Mouse (Mus musculus) thymus, adult 2 months (tissue): ENCODE measurements around the gene Cox6a1. TPM values are rescaled to one million over a fixed set of nuclear protein-coding genes. Genes with fewer than 3 reads are reported as not detected.
"Not testable (repeated sequence)": the region's sequence is repeated elsewhere in the genome, so short reads cannot be mapped to it uniquely, and the experiment has no call there.

Experiments used
- DNase-seq: peaks from one replicate; pipeline ENCODE4 v3.0.0; 2021
- H3K27ac ChIP-seq: fragments of 200-500 bp; 2 replicates; pipeline ENCODE4 v1.5.1; 2012; ENCODE audit warnings: low read length, control low read depth; ENCODE audit not compliant: control insufficient read depth, insufficient read depth
- H3K27me3 ChIP-seq: fragments of 200-500 bp; 2 replicates; pipeline ENCODE4 v1.6.1; 2012; ENCODE audit warnings: mild to moderate bottlenecking, low read length, moderate library complexity, mixed read lengths; ENCODE audit not compliant: control insufficient read depth, insufficient read depth
- H3K36me3 ChIP-seq: fragments of 200-500 bp; 2 replicates; pipeline ENCODE4 v1.6.1; 2012; ENCODE audit warnings: mild to moderate bottlenecking, low read length, moderate library complexity; ENCODE audit not compliant: control insufficient read depth, insufficient read depth
- H3K4me1 ChIP-seq: fragments of 200-500 bp; replicated peaks from 2 replicates; pipeline ENCODE4 v1.6.1; 2012; ENCODE audit warnings: low read length; ENCODE audit not compliant: control insufficient read depth, insufficient read depth
- H3K4me3 ChIP-seq: fragments of 200-500 bp; 2 replicates; pipeline ENCODE4 v1.5.1; 2012; ENCODE audit warnings: mild to moderate bottlenecking, low read length, control low read depth, moderate library complexity; ENCODE audit not compliant: control insufficient read depth, insufficient read depth
- CTCF ChIP-seq: fragments of 200-500 bp; IDR thresholded peaks from 2 replicates; pipeline ENCODE4 v1.5.1; 2012; ENCODE audit warnings: mild to moderate bottlenecking, control low read depth, low read length, moderate library complexity, borderline replicate concordance; ENCODE audit not compliant: control insufficient read depth, poor library complexity, insufficient read depth; ENCODE audit errors: extremely low read depth
- POLR2A ChIP-seq: fragments of 200-500 bp; IDR thresholded peaks from 2 replicates; pipeline ENCODE4 v1.6.1; 2012; ENCODE audit warnings: mild to moderate bottlenecking, low read length, control low read depth, moderate library complexity; ENCODE audit not compliant: control insufficient read depth, poor library complexity, insufficient read depth; ENCODE audit errors: extremely low read depth
- WGBS: fragments of 180-500 bp; shearing (Covaris S2); methylation state at CpG from one replicate; pipeline ENCODE4 v1.1.7; 2018; 5-methylcytosine and 5-hydroxymethylcytosine counted together
- polyA plus RNA-seq: library from polyadenylated mRNA; depleted of rRNA; stranded (reverse); fragments of >200 nt; gene quantifications from 2 replicates; pipeline ENCODE4 v1.2.3, GENCODE M21; 2012; rRNA removed

The Cox6a1 gene
- polyA plus RNA-seq, 1 experiment, result 2,976 TPM

- DNase-seq, result no peak
- 86% methylated on average over 4 of the region's 4 CpGs for WGBS
- Histone ChIP-seq H3K4me3 (no peak overlapping the region), H3K27ac (no peak overlapping the region), H3K36me3 (no peaks in the 10 kb centered on the region), H3K4me1 (peaks cover 6% of the 10 kb centered on the region), H3K27me3 (no peaks in the 10 kb centered on the region)
- TF ChIP-seq POLR2A (no peak), CTCF (no peak)
Observed at GRCm38 (mm10) chr5:115312354-115312753, 36.4 kb downstream of the Cox6a1 start.

- not testable (repeated sequence) for DNase-seq, H3K4me3 ChIP-seq, H3K27ac ChIP-seq, H3K27me3 ChIP-seq
- peaks cover 13% of the 10 kb centered on the region for H3K36me3 ChIP-seq
- H3K4me1 ChIP-seq, result peaks cover 14% of the 10 kb centered on the region
- WGBS, result 91% methylated on average over 7 of the region's 7 CpGs
Observed at GRCm38 (mm10) chr5:115302190-115302589, 46.6 kb downstream of the Cox6a1 start.

DNA sequence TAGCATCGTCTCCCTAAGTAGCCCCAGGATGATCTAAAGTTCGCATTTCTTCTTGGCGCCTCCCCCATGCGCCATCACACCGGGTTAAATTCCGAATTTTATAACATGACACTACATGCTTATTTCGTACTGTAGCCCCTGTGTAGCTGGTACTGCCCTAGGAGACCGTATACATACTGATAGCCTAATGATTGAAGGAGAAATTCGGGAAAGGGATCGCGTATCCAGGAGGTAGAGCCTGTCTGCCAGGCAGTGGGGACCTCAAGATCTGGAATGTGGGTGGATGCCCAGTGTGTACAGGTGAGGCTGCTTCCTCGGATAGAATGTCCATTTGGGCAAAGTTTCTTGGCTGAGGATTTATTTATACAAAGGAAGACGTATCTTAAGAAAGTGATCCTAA lies 47.2 kb downstream of the Cox6a1 start:
- no peak for TF ChIP-seq POLR2A
- no peak for TF ChIP-seq CTCF
- 35% methylated on average over 13 of the region's 13 CpGs for WGBS
- peaks cover 14% of the 10 kb centered on the region for H3K4me1 ChIP-seq
- no peak for DNase-seq
- H3K27me3 ChIP-seq, result no peaks in the 10 kb centered on the region
- peaks cover 13% of the 10 kb centered on the region for H3K36me3 ChIP-seq
- H3K27ac ChIP-seq, result peak overlapping the region; percentile 2; the same call in 1 of the 2 replicates
- H3K4me3 ChIP-seq, result peak overlapping the region; percentile 58

- H3K4me3 ChIP-seq, result peak within 1 kb of the TSS; percentile 69
- peaks cover 14% of the 10 kb centered on the region for H3K4me1 ChIP-seq
- under 1% methylated on average over 65 of the region's 66 CpGs for WGBS
- H3K27me3 ChIP-seq, result no peaks in the 10 kb centered on the region
- TF ChIP-seq CTCF (peak; percentile 52; the same call in 1 of the 2 replicates), POLR2A (peak; percentile 89)
- H3K27ac ChIP-seq, result peak within 1 kb of the TSS; percentile 62
- peak; percentile 99 for DNase-seq
- H3K36me3 ChIP-seq, result peaks cover 20% of the 10 kb centered on the region
Observed at GRCm38 (mm10) chr5:115300792-115301614, 47.8 kb downstream of the Cox6a1 start, which contains the start of gene Dynll1. Gene Dynll1 (minus strand): TSS chr5:115300999.

DNA sequence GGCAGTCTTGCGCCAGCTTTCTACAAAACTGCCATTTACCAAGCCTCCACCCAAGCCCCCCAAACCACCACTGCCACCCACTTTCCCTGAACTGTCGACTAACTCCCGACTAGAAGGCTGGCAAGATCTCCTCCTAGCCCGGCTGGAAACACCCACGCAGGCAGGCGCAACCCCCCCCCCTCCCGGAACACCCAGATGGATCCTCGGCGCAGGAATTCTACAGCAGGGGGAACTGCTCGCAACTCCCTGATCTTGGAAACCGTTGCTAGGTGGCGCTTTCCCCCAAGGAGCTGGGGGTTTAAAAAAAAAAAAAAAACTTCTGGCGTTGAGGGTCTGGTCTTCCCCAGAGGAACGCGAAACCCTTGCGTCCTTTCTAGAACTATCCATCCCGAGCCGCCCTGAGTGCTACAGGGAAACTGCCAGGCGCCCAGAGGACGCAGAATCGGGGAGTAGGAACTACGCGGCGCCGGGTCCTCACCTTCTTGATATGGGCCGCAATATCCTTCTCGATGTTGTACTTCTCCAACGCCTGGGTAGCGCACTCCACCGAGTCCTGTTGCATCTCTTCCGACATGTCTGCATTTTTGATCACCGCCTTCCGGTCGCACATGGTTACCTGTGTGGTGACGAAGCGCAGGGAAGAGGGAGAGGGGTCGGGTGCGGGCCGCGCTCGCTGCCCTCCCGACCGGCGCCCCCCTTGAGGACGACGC lies 48.6 kb downstream of the Cox6a1 start:
- DNase-seq, result peak; percentile 16
- Histone ChIP-seq H3K27me3 (no peaks in the 10 kb centered on the region), H3K27ac (peak overlapping the region; percentile 62), H3K4me1 (peaks cover 14% of the 10 kb centered on the region), H3K4me3 (peak overlapping the region; percentile 69), H3K36me3 (peaks cover 23% of the 10 kb centered on the region)
- WGBS, result under 1% methylated on average over 46 of the region's 46 CpGs
- TF ChIP-seq CTCF, result no peak
- no peak for TF ChIP-seq POLR2A

- Histone ChIP-seq H3K4me3 (no peak overlapping the region), H3K27ac (no peak overlapping the region), H3K36me3 (peaks cover 23% of the 10 kb centered on the region), H3K4me1 (peaks cover 10% of the 10 kb centered on the region), H3K27me3 (no peaks in the 10 kb centered on the region)
- 94% methylated on average over 10 of the region's 10 CpGs for WGBS
- no peak for TF ChIP-seq POLR2A
- no peak for TF ChIP-seq CTCF
- no peak for DNase-seq
Observed at GRCm38 (mm10) chr5:115296347-115296746, 52.4 kb downstream of the Cox6a1 start.

Other genes with a start within 250 kb of the Cox6a1 start
- gene Acads, start 229.6 kb downstream of the Cox6a1 start, polyA plus RNA-seq, result 99.6 and 101 TPM in 2 replicates
- gene Unc119b, start 214.0 kb downstream of the Cox6a1 start, polyA plus RNA-seq, result 67.3 and 68.6 TPM in 2 replicates
- gene Mlec, start 190.8 kb downstream of the Cox6a1 start, polyA plus RNA-seq, result 95.0 and 98.5 TPM in 2 replicates
- gene Cabp1, start 154.6 kb downstream of the Cox6a1 start, polyA plus RNA-seq, result 0.50 and 0.58 TPM in 2 replicates
- gene Pop5, start 113.1 kb downstream of the Cox6a1 start, polyA plus RNA-seq, result 166 and 189 TPM in 2 replicates
- 178 and 224 TPM in 2 replicates for gene Rnf10, start 76.1 kb downstream of the Cox6a1 start, polyA plus RNA-seq
- gene Coq5, start 69.3 kb downstream of the Cox6a1 start, polyA plus RNA-seq, result 11.6 and 12.5 TPM in 2 replicates
- gene Dynll1, start 48.0 kb downstream of the Cox6a1 start, polyA plus RNA-seq, result 407 and 496 TPM in 2 replicates
- 67.6 and 92.9 TPM in 2 replicates for gene Srsf9, start 21.8 kb downstream of the Cox6a1 start, polyA plus RNA-seq
- 10.1 and 11.3 TPM in 2 replicates for gene Gatc, start 7.8 kb downstream of the Cox6a1 start, polyA plus RNA-seq
- gene Triap1, start 7.8 kb downstream of the Cox6a1 start, polyA plus RNA-seq, result 10.7 and 12.8 TPM in 2 replicates
- 6.1 and 6.6 TPM in 2 replicates for gene Msi1, start 80.6 kb upstream of the Cox6a1 start, polyA plus RNA-seq
- gene Pla2g1b, start 117.3 kb upstream of the Cox6a1 start, polyA plus RNA-seq, result 1.2 and 1.8 TPM in 2 replicates
- gene Sirt4, start 135.7 kb upstream of the Cox6a1 start, polyA plus RNA-seq, result 47.2 and 48.6 TPM in 2 replicates
- gene Pxn, start 157.7 kb upstream of the Cox6a1 start, polyA plus RNA-seq, result 161 and 172 TPM in 2 replicates
- gene Rplp0, start 210.5 kb upstream of the Cox6a1 start, polyA plus RNA-seq, result 3,356 and 3,688 TPM in 2 replicates
- gene Gcn1l1, start 216.3 kb upstream of the Cox6a1 start, polyA plus RNA-seq, result 87.8 and 109 TPM in 2 replicates